Mouse (Mus musculus) G1E (cell line): Measurements from ENCODE around the gene Ift122. TPM values are rescaled to one million over a fixed set of nuclear protein-coding genes. Genes with fewer than 3 reads are reported as not detected.

Experiments used
- ATAC-seq: 2 replicates; pipeline ENCODE4 v1.8.0; 2016; ENCODE audit warnings: mild to moderate bottlenecking; ENCODE audit not compliant: insufficient number of reproducible peaks, poor library complexity, low FRiP score, severe bottlenecking; ENCODE audit errors: extremely low read depth
- DNase-seq: peaks from one replicate; pipeline ENCODE4 v3.0.0; 2012; ENCODE audit warnings: low spot score
- H3K27me3 ChIP-seq: 2 replicates; pipeline ENCODE4 v1.6.1; 2012; ENCODE audit warnings: mild to moderate bottlenecking, low read length, inconsistent platforms; ENCODE audit not compliant: insufficient read depth
- H3K36me3 ChIP-seq: replicated peaks from 2 replicates; pipeline ENCODE3; 2012; ENCODE audit warnings: mild to moderate bottlenecking, inconsistent platforms
- H3K4me1 ChIP-seq: 2 replicates; pipeline ENCODE4 v1.6.1; 2012; ENCODE audit warnings: low read depth, low read length, inconsistent platforms, mixed read lengths; ENCODE audit not compliant: insufficient read depth
- H3K4me3 ChIP-seq: 2 replicates; pipeline ENCODE4 v1.5.1; 2012; ENCODE audit warnings: low read depth, mild to moderate bottlenecking, inconsistent platforms, low read length, moderate library complexity, mixed read lengths
- H3K9me3 ChIP-seq: replicated peaks from 2 replicates; pipeline ENCODE4 v1.6.1; 2012; ENCODE audit warnings: inconsistent platforms
- CTCF ChIP-seq: IDR thresholded peaks from 2 replicates; pipeline ENCODE4 v1.5.1; 2012; ENCODE audit warnings: low read depth, low read length, inconsistent platforms, mixed read lengths
- GATA1 ChIP-seq: IDR thresholded peaks from 2 replicates; pipeline ENCODE4 v1.6.1; 2012; ENCODE audit warnings: borderline replicate concordance, low read length, inconsistent platforms, mixed read lengths
- GATA2 ChIP-seq: IDR thresholded peaks from 2 replicates; pipeline ENCODE4 v1.6.1; 2012; ENCODE audit warnings: low read depth, low read length, inconsistent platforms, borderline replicate concordance
- POLR2AphosphoS5 ChIP-seq: IDR thresholded peaks from 2 replicates; pipeline ENCODE4 v1.6.1; 2012; ENCODE audit warnings: low read depth, low read length, inconsistent platforms; ENCODE audit not compliant: insufficient replicate concordance
- TAL1 ChIP-seq: conservative IDR thresholded peaks from 2 replicates; pipeline ENCODE4 v1.6.1; 2012; ENCODE audit warnings: low read depth, low read length, inconsistent platforms, mixed read lengths
- polyA plus RNA-seq: library from polyadenylated mRNA; stranded (reverse); fragments of >175 nt; gene quantifications from 2 replicates; pipeline ENCODE4 v1.2.3, GENCODE M21; 2012
- total RNA-seq, 2 experiments: library from RNA; stranded (forward) in 1 of 2; stranded (reverse) in 1 of 2; fragments of 200-1000 nt in 1 of 2; fragments of >200 nt in 1 of 2; fragmentation: Nextera tagmentation in 1 of 2; gene quantifications; 2 replicates each; pipeline ENCODE4 v1.2.3; 2014 to 2017

The Ift122 gene
- total and polyA plus RNA-seq, 3 experiments = 0.65 to 5.3 (median 4.7) TPM

GRCm38 (mm10) chr6:115808488-115809231 lies 44.6 kb upstream of the Ift122 start, which contains the start of gene Rpl32:
Rpl32 (minus strand) TSS chr6:115808747.
- TF ChIP-seq GATA2 (no peak), CTCF (no peak)
- no peaks in the 10 kb centered on the region for H3K9me3 ChIP-seq
- peaks cover 30% of the 10 kb centered on the region for H3K4me1 ChIP-seq
- peak within 1 kb of the TSS; percentile 95 for H3K4me3 ChIP-seq
- H3K27me3 ChIP-seq = no peaks in the 10 kb centered on the region
- peaks cover 71% of the 10 kb centered on the region for H3K36me3 ChIP-seq
- DNase-seq (peak; percentile 76), ATAC-seq (peak; percentile 77)

GRCm38 (mm10) chr6:115811606-115812005 lies 41.7 kb upstream of the Ift122 start:
- no peak overlapping the region for H3K4me3 ChIP-seq
- peaks cover 54% of the 10 kb centered on the region for H3K36me3 ChIP-seq
- DNase-seq = no peak
- no peak for ATAC-seq
- H3K27me3 ChIP-seq = no peaks in the 10 kb centered on the region
- TF ChIP-seq TAL1 (no peak), CTCF (no peak), POLR2AphosphoS5 (no peak), GATA2 (no peak), GATA1 (no peak)
- H3K9me3 ChIP-seq = no peaks in the 10 kb centered on the region
- peaks cover 22% of the 10 kb centered on the region for H3K4me1 ChIP-seq

- Histone ChIP-seq H3K36me3 (peaks cover 50% of the 10 kb centered on the region), H3K4me3 (no peak overlapping the region), H3K4me1 (peaks cover 16% of the 10 kb centered on the region), H3K9me3 (no peaks in the 10 kb centered on the region), H3K27me3 (no peaks in the 10 kb centered on the region)
- DNase-seq = peak; percentile 46
- TF ChIP-seq CTCF = peak; percentile 58; the same call in 1 of the 2 replicates
- no peak for TF ChIP-seq GATA2
- ATAC-seq = peak; percentile 61
These were observed 39.2 kb upstream of the Ift122 start for GRCm38 (mm10) chr6:115814104-115814503.

- no peak overlapping the region for H3K4me3 ChIP-seq
These were observed 38.2 kb upstream of the Ift122 start for GRCm38 (mm10) chr6:115815041-115815440.

GRCm38 (mm10) chr6:115818129-115818528 lies 35.1 kb upstream of the Ift122 start:
- no peaks in the 10 kb centered on the region for H3K9me3 ChIP-seq
- no peak overlapping the region for H3K4me3 ChIP-seq
- DNase-seq (no peak), ATAC-seq (no peak)
- peaks cover 31% of the 10 kb centered on the region for H3K36me3 ChIP-seq
- TF ChIP-seq CTCF (no peak), POLR2AphosphoS5 (no peak), GATA2 (no peak), GATA1 (no peak), TAL1 (no peak)
- no peaks in the 10 kb centered on the region for H3K27me3 ChIP-seq
- H3K4me1 ChIP-seq = peaks cover 13% of the 10 kb centered on the region

More at GRCm38 (mm10) chr6:115815041-115815440, 38.2 kb upstream of the Ift122 start:
- Histone ChIP-seq H3K36me3 (peaks cover 49% of the 10 kb centered on the region), H3K27me3 (no peaks in the 10 kb centered on the region), H3K9me3 (no peaks in the 10 kb centered on the region), H3K4me1 (peaks cover 16% of the 10 kb centered on the region)
- TF ChIP-seq GATA1 (no peak), GATA2 (no peak), POLR2AphosphoS5 (no peak), TAL1 (no peak), CTCF (no peak)
- DNase-seq = no peak
- ATAC-seq = no peak

GRCm38 (mm10) chr6:115821216-115821993 lies 31.9 kb upstream of the Ift122 start:
- Histone ChIP-seq H3K36me3 (peaks cover 16% of the 10 kb centered on the region), H3K27me3 (no peaks in the 10 kb centered on the region), H3K4me1 (peaks cover 8% of the 10 kb centered on the region), H3K9me3 (no peaks in the 10 kb centered on the region), H3K4me3 (no peak overlapping the region)
- DNase-seq = no peak
- ATAC-seq = no peak
- TF ChIP-seq TAL1 = no peak
- no peak for TF ChIP-seq GATA2
- no peak for TF ChIP-seq POLR2AphosphoS5
- no peak for TF ChIP-seq CTCF
- TF ChIP-seq GATA1 = no peak
